Mouse (Mus musculus): ENCODE data around the gene Galnt7. TPM values are rescaled to one million over a fixed set of nuclear protein-coding genes. Genes with fewer than 3 reads are reported as not detected.

Gene Galnt7
- total RNA-seq (2017): 14.5 and 23.1 TPM in 2 replicates

DNA sequence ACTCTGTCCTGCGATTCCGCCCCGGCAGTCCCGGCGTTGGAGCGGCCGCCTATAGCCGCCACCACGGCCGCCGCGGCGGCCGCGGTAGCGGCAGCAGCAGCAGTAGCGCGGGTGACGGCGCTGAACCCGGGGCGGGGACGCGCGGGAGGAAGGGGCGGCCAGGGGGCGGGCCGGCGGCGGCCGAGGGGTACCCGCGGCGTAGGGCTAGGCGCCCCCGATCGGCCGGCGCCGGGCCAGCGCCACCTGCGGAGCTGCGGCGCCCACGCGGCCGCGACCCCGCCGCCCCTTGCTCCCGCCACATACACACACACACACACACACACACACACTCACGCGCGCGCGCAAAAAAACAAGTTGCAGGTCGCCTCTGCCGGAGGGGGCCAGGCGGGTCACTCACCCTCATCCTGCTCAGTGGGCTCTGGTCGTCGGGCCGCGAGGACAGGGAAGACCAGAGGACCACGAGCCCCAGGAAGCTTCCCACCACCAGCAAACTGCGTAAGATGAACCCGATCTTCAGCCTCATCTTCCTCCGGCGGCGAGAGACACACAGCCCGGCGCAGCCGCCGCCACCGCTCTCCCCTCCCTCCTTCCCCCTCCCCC lies at the start of gene Galnt7:
Gene Galnt7, minus strand, starts transcription at position 577 of the 600 bp plus-strand sequence.
- peak; percentile 34 for ATAC-seq (replicated peaks; ENCODE audit: low read depth, poor library complexity, severe bottlenecking)

DNA sequence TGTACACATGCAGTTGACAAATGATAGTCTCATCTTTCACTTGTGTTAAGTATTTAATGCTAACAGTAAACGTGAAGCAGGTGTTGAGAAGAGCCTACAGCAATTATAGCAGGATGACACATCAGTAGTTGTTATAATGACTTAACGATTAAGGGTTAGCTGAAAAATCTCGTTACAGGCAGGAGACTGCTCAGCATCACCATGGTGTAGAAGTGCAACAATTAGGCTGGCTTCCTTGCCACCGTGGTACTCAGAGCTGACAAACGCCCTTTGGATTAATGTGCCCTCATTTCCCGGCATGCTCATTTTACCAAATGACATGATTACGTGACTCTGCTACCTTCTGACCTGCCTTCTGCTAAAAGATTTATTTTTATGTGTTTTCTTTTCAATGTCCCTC lies 35.8 kb upstream of the Galnt7 start:
- ATAC-seq (replicated peaks; ENCODE audit: low read depth, poor library complexity, severe bottlenecking): no peak

DNA sequence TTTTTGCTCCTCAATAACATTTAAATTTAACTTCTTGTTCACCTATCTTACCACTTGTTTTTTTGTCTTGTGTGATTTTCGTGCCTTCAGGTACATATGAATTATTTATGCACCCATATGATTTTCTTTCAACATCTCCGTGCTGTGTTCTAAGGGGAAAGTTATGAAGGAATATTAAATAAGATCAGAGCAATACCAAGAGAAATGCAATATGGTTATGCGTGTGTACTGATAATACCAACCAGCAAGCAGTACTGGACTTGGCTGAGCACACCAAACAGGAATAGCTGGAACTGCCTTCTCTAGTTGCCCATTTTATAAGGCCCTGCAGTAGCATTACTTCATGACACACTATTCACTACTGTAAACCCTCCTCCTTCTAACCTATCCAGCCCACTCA lies 33.0 kb upstream of the Galnt7 start:
- ATAC-seq (replicated peaks; ENCODE audit: low read depth, poor library complexity, severe bottlenecking): no peak

DNA sequence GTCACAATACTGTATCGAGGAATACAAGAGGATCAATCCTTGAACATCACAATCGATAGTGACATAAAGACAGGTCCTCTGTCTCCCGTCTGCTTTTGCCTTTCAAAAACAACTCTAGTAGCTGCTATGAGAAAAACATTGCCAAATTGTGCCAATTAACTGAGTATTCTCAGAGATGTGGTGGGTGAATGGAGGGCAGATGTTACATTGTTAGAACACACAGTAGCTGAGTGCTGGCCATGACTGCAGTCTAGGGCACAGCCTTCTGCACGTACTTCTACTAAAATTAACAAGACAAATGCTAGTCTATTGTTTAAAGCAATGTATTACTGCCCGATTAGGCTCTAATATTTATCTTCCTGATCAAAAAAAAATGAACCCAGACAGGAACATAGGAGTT lies 27.2 kb upstream of the Galnt7 start:
- no peak for ATAC-seq (replicated peaks; ENCODE audit: low read depth, poor library complexity, severe bottlenecking)

DNA sequence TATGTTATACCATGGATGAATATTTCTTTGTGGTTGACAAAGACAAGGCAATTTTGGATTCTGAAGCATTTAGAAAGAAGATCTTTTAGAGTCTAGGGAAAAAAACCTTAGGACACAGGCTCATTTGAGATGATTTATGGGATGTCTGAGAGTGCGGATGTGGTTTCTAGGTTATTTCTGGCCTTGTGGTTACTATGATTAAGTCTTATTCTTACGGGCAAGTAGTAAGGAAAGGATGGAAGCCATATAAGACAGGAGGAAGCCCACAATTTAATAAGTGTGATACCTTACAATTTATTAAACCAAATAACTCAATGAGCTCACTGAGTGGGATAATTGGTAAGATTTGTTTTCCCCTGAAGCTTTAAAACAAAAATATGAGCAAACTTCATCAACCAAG lies 11.3 kb upstream of the Galnt7 start:
- ATAC-seq (replicated peaks; ENCODE audit: low read depth, poor library complexity, severe bottlenecking): peak; percentile 96

DNA sequence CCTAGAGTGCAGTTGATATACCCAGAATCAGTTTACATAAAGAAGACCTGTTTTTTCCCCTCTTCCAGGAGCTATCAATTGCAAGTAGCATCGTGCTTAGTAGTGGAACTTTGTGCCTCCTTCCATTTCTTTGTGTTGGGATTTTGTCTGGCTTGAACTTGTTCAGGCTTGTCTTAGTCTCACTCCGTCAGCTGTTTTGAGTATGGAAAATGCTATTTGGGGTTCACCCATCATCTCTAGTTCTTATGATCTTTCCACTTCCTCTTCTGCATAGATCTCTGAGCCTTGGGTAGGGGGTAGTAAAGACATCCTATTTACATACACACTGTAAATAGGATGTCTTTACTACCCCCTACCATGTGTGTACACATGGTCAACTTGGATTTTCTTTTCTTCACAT lies 7.2 kb upstream of the Galnt7 start:
- no peak for ATAC-seq (replicated peaks; ENCODE audit: low read depth, poor library complexity, severe bottlenecking)

DNA sequence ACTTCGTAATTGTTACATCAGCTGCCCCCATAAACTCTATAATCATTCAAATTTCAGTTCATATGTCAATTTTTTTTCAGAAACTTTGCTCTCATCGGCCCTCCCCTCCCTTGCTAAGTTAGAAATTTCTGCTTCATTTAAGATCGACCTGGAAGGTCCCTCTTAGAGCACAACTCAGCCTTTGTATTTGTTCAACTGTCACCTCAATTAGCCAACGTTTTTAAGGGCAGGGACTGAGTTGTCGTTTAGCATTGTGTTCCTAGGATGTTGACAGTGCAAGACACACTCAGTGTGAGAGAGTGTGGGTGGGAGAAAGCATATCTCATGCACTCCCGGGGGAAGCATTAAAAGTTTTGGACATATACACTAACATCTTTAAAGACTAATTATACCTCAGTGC lies 3.6 kb upstream of the Galnt7 start:
- ATAC-seq (replicated peaks; ENCODE audit: low read depth, poor library complexity, severe bottlenecking): no peak

DNA sequence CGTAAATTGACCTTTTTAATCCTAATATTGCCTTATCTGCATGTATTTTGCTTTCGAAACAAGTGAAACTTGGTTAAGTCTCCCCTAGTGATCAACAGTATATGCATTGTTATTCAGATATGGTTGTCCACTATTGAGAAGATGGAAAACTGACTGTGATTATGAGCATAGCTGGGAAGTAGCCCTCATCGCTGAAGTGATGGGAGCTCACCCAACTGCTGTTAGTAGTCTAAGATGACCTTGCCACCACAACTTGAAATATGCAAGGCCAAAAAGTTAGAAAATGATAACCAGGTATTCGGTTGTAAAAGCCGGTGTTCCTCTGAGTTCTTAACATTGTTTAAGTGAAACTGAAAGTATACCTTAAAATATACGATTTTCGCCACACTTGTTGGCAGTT lies 1.3 kb upstream of the Galnt7 start:
- no peak for ATAC-seq (replicated peaks; ENCODE audit: low read depth, poor library complexity, severe bottlenecking)

DNA sequence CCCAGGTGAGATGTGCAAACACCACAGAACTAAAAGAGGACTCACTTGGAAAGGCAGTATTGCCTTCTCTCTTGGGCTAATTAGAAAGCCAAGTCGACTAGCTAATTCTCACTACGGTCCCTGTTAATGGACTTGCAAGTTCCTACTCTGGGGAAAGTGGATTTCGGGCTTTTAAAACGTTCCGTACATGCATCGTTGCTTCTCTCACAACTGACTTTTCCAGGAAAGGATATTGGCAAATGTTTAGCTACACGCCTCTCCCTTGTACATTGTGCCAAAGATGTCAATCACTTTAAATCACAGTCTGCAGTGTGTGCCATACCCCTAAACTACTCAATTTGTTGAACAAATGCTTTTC lies 915 bp upstream of the Galnt7 start:
- ATAC-seq (replicated peaks; ENCODE audit: low read depth, poor library complexity, severe bottlenecking): no peak; the same call in 1 of the 2 replicates

DNA sequence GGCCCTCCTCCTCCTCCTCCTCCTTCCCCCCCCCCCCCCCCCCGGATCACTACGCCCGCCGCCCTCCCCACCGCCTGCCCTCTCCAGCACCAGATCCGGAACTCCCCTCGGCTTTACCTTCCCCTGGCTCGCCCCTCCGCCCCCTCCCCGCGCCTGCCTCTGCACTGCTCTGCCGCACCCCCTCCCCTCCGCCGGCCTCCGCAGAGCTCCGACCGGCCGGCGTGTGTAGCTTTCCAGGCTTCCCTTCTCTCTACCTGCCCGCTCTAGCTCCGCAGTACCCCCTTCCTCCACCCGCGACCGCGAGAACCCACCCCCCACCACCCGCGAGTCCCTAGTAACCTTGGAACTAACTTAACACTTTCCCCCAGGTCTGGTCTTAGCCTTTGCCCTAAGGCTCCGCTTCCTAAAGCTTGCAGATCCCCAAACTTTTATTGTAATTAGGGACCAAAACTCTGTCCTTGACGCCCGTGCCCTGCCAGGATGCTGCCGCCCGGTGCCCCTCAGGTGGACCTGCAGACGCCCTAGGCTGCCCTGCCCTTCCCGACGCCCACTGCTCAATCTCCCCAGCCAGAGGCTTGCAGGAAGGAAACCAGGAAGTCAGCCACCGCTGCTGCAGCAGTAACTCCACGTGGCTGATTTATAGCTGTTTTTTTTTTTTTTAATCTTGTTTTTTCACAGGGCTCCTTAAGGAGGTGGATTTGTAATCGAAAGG lies 380 bp upstream of the Galnt7 start:
- peak; percentile 69 for ATAC-seq (replicated peaks; ENCODE audit: low read depth, poor library complexity, severe bottlenecking)

DNA sequence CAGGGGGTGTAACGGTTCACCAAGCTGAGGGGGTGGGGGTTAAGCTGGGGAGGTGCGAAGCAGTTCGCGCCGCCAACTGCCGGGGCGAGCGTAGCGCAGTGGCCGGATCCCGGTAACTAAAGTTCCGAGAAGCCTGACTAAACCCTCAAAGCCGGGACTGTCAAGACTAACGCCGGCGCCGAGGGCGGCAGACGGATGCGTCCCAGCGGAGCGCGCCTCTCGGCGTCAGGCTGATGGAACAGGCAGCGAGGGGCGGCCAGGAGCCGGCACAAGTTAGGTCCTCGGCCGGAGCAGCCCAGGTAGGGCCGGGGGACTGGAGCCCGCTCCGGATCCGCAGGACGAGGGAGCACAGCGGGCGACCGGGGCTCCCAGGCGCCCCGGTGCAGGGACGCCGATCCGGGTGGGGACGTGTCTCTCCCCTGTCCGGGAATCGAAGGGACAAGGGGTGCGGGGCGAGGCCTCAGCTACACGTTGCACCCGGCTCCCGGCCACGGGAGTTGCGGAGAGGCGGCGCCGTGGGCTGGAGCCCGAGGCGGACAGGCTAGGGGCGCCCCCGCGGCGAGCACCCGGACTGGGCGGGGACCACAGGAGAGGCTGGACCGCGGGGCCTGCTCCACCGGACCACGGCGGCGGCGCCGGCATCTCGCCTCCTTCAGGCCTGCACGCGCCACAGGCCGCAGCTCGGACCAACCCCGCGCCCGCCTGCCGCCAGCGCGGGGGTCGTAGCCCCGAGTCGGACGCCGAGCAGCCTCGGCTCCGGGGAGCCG lies 960 bp downstream of the Galnt7 start:
- peak; percentile 38 for ATAC-seq (replicated peaks; ENCODE audit: low read depth, poor library complexity, severe bottlenecking)

DNA sequence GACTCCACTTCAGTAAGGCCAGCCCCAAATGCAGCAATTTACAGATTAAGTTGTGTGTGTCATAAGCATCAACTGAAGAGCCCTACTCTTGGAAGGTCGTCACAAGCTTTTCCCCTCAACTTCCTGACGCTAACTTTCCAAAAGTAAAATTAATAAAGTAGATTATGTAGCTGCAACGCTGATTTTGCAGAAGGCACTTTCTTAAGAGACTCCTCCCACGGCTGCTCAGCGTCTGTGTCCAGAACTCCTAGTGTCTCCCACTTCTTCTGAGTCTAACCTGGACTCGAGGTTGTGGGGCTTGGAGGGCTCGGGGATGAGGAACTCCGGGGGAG lies 1.5 kb downstream of the Galnt7 start:
- no peak for ATAC-seq (replicated peaks; ENCODE audit: low read depth, poor library complexity, severe bottlenecking)

DNA sequence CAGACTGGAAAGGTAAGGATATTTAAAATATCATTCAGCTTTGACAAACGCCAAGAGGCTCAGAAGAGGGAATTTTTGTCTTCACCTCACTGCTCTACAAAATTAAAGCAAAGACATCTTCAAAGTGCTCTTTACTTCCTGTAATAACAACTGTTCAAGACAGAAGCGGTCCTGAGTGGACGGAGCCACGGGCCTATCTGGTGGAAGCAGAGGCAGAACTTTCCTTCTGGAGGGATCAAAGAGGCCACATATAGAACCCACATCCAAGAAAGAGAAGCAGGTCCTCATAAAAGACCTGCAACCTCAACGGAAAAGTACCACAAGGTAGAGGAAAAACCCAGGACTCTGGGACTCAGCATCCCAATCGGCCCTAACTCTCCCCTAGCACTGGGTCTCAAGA lies 2.6 kb downstream of the Galnt7 start:
- no peak for ATAC-seq (replicated peaks; ENCODE audit: low read depth, poor library complexity, severe bottlenecking)

DNA sequence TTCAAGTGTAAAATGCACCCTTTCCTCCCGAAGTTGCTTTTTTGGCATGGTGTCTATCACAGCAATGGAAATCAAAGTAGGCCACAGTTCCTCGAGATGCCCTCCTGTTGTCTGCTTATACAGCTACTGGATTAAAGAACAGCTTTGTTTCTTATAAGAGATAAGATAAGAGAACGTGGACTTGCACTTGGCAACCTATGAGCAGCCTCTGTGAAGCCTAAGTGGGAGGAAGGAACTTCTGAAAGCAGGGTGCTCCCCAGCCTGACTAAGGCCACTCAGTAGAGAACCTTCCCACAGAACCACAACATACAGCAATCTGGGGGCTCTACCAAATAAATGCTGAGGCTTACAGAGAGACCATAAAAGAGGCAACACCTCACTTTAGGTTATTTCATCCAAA lies 5.3 kb downstream of the Galnt7 start:
- no peak for ATAC-seq (replicated peaks; ENCODE audit: low read depth, poor library complexity, severe bottlenecking)

DNA sequence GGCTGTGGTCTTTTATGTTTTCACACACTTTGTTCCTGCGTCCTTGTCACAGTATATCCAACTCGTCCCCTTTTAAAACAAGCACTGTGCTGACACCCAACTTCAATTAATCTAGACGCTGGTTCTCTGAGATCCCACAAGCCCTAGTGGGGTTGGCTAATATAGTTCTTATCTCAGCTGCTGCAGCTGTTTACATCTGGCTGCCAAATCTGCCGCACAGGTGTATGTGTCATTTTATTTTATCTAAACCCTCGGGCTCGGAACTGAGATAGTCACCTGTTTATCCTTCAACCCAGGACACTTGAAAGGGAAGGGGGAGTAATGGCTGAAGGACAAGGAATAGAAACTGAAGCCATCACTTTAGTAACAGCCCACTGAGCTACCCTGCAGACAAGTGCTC lies 8.6 kb downstream of the Galnt7 start:
- no peak for ATAC-seq (replicated peaks; ENCODE audit: low read depth, poor library complexity, severe bottlenecking)

DNA sequence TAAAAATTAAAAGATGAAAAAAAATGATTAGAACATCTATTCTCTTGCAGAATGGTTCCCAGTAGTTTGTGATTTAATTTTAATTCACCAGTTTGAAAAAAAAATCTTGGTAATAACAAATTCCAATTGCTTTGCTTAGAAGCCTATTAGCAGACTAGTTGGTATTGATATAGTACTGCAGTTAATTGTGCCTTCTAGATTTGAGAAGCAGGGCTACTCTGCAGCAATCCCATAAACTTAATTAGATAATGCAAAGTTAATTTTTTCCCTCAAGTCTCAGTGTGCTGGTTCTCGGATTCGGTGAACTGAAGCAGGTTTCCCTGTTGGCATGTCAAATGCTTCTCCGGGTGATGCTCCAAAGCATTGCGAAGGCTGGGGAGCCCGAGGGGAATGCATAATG lies 10.1 kb downstream of the Galnt7 start:
- no peak for ATAC-seq (replicated peaks; ENCODE audit: low read depth, poor library complexity, severe bottlenecking)

DNA sequence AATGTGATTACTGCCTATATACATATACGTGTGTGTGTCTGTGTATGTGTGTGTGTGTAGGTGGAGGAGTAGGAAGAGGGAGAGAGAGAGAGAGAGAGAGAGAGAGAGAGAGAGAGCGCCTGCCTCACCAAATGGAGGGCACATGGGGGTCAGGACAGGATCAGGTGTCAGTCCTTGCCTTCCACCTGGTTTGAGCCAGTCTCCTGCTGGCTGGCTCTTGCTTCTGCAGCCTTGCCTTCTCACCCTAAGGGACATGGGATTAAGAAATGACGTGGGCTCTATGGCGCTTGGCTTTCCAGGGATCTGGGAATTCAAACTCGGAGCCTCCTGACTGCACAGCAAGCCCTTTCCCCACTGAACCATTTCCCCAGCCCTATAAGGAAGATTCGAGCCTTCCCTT lies 13.9 kb downstream of the Galnt7 start:
- no peak for ATAC-seq (replicated peaks; ENCODE audit: low read depth, poor library complexity, severe bottlenecking)

DNA sequence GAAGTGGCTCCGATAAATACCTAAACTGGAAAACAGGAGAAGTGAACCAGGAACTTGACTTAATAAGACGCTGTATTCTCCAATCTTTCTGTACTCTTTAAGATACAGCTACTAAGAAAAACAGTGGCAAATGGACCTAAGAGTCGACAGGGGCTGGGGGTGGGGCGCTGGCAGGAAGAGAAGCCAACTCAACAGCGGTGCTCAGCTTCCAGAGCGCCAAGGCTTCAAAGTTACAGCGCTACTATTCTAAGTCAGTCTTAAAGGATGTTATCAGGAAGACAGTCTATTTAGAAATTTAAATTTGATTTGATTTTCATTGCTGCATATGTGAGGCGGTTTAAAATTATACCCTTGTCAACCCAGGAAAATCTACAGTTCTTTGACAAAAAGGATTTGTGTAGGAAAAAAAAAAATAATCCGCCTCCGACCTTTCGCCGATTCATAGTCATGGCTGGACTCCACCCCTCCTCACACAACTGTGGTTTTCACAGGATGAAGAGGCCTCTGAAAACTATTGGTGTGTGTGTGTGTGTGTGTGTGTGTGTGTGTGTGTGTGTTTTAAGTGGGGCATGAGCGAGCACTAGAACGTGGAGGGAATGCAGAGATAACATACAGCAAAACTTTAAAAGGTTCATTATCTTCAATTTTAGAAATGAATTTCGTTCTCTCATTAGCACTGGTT lies 15.1 kb downstream of the Galnt7 start:
- peak; percentile 55 for ATAC-seq (replicated peaks; ENCODE audit: low read depth, poor library complexity, severe bottlenecking)

DNA sequence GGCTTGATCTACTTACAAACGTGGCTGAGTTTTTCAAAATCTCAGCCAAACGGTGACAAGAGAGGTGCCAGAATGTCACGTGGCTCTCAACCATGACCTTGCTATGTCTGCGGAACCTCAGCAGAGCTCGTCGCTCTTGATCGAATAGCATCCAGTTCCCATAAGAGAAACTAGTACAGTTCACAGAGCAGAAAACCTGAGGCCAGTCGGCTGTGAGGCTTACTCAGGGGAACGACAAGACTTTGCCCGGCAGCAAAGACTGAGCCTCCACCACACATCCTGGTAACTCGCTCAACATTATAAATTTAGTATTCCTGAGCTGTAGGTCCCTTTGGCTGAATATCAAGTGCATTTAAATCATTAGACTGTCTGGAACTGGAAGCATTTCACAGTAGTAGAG lies 16.1 kb downstream of the Galnt7 start:
- no peak for ATAC-seq (replicated peaks; ENCODE audit: low read depth, poor library complexity, severe bottlenecking)

DNA sequence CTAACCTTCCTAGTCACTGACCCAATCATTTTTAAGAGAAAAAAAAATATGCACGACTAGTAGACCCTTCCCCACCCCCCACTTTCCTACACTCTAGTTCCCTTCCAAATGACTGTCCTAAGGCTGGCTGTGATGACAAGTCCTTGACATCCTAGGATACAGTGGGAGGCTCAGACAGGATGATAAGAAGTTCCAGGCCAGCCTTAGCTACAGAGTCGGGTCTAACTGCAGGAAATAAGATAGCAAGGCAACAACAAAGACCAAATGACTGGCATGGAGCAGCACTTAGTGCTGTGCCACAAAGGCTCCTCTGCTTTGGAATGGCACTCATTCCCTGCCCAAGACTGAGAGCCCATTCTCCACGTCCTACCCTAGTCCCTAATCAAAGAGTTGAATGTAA lies 16.6 kb downstream of the Galnt7 start:
- ATAC-seq (replicated peaks; ENCODE audit: low read depth, poor library complexity, severe bottlenecking): peak; percentile 80

DNA sequence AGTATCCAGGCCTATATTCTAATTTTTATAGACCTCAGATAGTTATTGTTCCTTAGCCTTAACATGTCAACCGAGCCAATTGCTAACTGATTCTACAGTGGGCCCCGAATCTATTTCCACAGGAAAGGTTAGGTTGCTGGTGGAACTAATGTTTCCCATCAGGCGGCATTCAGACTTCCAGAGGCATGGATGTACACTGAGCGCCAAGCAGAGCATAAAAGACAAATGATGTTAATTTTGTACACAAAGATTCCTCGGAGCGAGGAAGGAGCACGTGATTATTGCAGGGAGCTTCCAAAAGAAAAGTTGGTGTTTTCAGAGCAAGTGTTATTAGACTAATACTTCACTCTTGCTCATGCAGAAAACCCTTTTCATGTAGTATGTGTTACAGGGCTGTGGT lies 21.1 kb downstream of the Galnt7 start:
- ATAC-seq (replicated peaks; ENCODE audit: low read depth, poor library complexity, severe bottlenecking): no peak
